Mouse (Mus musculus) erythroblast, adult 5-6 weeks (primary cell): Measurements from ENCODE around the gene Dalrd3. TPM values are rescaled to one million over a fixed set of nuclear protein-coding genes. Genes with fewer than 3 reads are reported as not detected.
A peak's percentile ranks its signal among the peaks of the same experiment; 100 is the strongest.

Experiments
- ATAC-seq: replicated peaks from 2 replicates; pipeline ENCODE4 v1.8.0; 2016; ENCODE audit warnings: moderate number of reproducible peaks, mild to moderate bottlenecking, moderate TSS enrichment, inconsistent platforms; ENCODE audit not compliant: poor library complexity, low FRiP score, severe bottlenecking
- total RNA-seq, 2 experiments: library from RNA; stranded (forward) in 1 of 2; stranded (reverse) in 1 of 2; fragments of 150-400 nt in 1 of 2; fragments of 200-764, 138-1000 nt in 1 of 2; gene quantifications; 2 replicates each; pipeline versions ENCODE4 v1.2.3 to v1.2.4; 2015 to 2017; ENCODE audit warnings: low replicate concordance in 2 of 2

Dalrd3 gene
- total RNA-seq, 2 experiments from 2014 or later: 11.4 to 47.5 TPM

- no peak for ATAC-seq
These were observed 1.8 kb downstream of the Dalrd3 start for GRCm38 (mm10) chr9:108571401-108571973.

- ATAC-seq: no peak
These were observed 2.6 kb downstream of the Dalrd3 start for GRCm38 (mm10) chr9:108572321-108572720.

- no peak for ATAC-seq
These were observed 4.3 kb downstream of the Dalrd3 start for GRCm38 (mm10) chr9:108573774-108574690.

DNA sequence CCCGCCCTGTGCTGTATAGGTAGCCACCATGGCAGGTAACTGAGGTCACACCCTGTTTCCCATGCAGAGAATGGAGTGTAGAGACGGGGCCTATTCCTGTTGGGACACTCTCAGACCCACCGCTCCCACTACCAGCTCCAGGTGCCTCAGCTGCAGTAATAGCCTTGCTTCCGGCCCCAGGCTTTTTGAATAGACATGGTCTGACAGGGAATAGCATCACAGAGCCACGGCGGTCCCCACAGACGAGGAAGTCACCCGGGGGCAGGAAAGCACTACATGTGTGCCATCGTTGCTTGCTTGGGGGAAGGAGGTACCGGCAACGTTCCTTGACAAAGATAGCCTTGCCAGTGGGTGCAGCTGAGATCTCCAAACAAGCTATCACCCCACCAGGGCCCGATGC lies 5.2 kb downstream of the Dalrd3 start:
- ATAC-seq: no peak

DNA sequence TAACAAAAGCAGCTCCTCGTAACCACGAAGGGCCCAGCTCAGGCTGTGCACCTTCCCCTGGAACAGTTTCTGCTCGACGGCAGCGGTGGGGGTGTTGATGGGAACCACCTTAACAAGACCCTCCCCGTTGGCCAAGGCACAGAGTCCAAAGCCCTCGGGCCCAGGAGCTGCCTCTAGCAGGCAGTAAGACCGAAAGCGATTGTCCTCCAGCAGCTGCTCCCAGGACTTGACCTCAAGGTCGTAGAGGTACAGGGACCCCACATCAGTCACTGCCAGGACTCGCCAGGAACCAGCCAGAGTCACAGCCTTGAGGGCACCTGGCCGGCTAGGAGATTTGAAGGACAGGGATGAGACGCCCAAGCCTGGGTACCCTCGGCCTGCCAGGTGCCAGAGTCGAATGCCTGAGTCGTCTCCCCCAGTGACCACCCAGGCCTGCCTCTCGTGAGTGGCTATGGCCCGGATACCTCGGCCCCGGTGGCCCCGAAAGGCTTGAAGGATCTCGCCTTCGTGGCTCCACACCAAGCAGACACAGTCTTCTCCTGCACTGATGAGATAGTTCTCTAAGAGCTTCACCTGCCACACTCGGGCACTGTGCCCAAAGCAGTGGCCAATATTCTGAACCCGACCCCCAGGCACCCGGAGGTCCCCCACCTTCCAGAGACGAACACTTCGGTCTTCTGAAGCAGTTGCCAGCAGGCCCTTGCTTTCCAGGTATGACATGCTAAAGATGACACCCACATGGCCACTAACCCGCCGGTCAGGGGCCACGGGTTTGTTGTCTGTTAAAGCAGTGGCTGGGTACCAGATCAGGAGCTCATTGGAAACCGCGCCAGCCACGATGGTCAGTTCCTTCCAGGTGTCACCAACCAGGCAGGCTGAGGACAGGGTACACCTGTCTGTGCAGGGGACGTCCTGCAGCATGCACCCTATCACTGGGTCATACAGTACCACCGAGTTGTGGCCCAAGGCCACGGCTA lies 5.9 kb downstream of the Dalrd3 start:
- no peak for ATAC-seq

- ATAC-seq: no peak
These were observed 7.3 kb downstream of the Dalrd3 start for GRCm38 (mm10) chr9:108577025-108577424.

GRCm38 (mm10) chr9:108577934-108578544 lies 8.4 kb downstream of the Dalrd3 start:
- ATAC-seq: peak; percentile 8

DNA sequence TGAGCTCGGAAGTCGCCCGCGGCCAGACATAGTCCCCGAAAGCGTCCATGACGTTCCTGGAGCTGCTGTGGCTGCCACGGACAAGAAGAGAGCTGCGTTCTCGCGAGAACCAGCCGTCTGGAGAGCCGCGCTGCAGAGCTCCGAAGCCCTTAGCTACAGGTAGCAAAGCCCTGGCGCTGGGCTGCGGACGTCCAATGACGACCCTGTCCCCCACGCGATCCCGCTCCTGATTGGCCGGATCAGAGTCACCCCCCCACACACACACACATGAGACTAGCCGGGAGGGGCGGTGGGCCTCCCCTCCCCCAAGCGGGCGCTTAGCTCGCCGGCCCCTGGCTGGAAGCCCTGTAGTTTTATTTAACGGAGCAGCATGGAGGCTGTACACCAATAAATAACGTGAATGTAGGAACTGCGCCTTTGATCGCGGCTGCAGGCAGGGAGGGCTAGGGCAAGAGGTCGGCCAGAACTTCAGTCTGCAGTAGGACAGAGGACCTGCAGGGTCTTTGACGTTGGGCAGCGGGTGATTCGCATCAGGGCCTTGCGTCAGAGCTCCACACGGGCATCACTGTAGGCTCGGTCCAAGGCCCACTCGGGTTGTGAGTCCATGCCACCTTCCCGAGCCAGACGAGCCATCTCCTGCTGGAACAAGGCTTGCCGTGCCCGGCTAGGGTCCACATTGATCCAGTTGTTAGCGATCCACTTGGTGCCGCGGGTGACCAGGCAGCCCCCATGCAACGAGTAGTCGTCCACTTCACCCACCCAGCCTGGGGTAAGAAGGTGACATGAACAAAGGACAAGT lies 9.1 kb downstream of the Dalrd3 start, which contains the start of gene Wdr6:
Wdr6 (minus strand) TSS at position 195 of the 799 bp plus-strand sequence.
- ATAC-seq: peak; percentile 72

- no peak for ATAC-seq
These were observed 9.6 kb downstream of the Dalrd3 start for GRCm38 (mm10) chr9:108579344-108579690.

- ATAC-seq: no peak
These were observed 18.0 kb downstream of the Dalrd3 start for GRCm38 (mm10) chr9:108587571-108588180.

GRCm38 (mm10) chr9:108589229-108589628 lies 19.5 kb downstream of the Dalrd3 start:
- ATAC-seq: no peak; the same call in 1 of the 2 replicates

GRCm38 (mm10) chr9:108591462-108591861 lies 21.8 kb downstream of the Dalrd3 start:
- ATAC-seq: no peak

GRCm38 (mm10) chr9:108594354-108594753 lies 24.7 kb downstream of the Dalrd3 start:
- ATAC-seq: no peak

GRCm38 (mm10) chr9:108596998-108597764 lies 27.5 kb downstream of the Dalrd3 start, which contains the start of gene P4htm:
P4htm (minus strand) TSS chr9:108597667.
- ATAC-seq: no peak; the same call in 1 of the 2 replicates

GRCm38 (mm10) chr9:108599021-108599566 lies 29.4 kb downstream of the Dalrd3 start:
- no peak for ATAC-seq

GRCm38 (mm10) chr9:108600011-108600410 lies 30.3 kb downstream of the Dalrd3 start:
- ATAC-seq: no peak

DNA sequence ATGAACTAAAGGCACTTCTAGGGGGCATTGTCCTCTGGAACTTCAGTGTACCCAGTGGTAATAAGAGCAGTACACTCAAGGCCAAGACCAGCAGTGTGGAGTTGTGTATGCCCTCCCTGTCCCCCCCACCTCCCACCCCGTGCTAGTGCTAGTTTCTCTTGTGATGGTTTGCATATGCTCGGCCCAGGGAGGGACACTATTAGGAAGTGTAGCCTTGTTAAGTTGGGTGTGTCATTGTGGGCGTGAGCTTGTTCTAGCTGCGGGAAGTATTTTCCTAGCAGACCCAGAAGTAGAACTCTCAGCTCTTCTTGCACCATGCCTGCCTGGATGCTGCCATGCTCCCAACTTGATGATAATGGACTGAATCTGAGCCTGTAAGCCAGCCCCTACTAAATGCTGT lies 32.3 kb downstream of the Dalrd3 start:
- ATAC-seq: no peak
